Mouse (Mus musculus) right cerebral cortex, adult 2 months (tissue): ENCODE results near the gene Vmn2r33.
"Not testable (repeated sequence)": the region's sequence is repeated elsewhere in the genome, so short reads cannot be mapped to it uniquely, and the experiment has no call there.

ENCODE experiments used
- DNase-seq, 2 experiments: peaks; one replicate each; pipeline ENCODE4 v3.0.0; 2021 to 2022; ENCODE audit warnings: low spot score in 2 of 2

The Vmn2r33 gene

DNA sequence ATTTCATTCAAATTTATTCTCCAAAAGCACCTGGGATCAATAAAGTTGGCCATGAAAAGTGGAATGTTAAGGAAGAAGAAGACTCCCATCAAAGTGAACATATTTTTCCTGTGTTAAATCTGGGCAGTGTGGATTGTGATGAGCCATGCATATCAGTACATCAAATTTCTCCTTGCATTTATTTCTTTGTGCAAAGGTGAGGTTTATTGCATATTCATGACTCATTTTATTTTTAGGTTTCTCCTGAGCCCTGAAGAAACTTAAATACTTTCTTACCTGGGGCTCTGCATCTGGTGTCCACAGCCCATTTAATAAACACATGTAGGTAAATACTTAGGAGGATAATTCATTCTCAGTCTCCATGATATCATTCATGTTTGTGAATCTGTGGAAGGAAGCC lies at the start of gene Vmn2r33:
Vmn2r33 (minus strand) TSS at position 101 of the 400 bp plus-strand sequence.
- not testable (repeated sequence) for DNase-seq
